8 mouse cellular contexts compared by ENCODE assay signal in the genomic region with DNA sequence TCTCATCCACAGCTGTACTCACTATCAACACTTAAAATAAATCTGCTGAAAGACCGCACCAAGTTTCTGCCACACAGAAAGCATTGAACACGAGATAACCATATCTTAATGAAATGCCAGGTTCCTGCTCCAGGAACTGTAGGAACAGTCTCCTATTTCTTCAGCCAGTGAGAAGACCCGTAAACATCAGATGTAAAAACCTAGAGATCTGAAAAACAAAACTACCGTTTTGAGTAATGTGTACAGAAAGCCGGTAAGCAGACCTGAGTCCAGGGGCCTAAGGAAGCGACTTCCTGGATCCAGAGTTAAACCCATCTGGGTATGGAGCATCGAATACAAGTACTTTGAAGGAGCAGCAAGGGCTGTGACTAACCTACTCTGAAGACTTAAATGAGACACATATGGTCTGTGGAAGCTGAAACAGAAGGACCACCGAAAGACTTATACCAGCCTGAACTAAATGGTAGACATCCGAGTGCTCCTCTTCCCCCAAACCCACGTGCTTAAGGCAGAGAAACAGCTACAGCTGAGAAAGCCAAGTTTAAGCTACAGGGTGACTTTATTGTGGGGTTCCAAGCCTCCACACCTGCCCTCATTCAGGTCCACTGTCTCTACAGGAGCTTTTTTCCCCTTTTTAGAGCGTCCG. TPM values are rescaled to one million over a fixed set of nuclear protein-coding genes. Genes with fewer than 3 reads are reported as not detected.
DNase-seq lines count a peak whose midpoint lies in the region; ATAC-seq and TF ChIP-seq lines count a peak whose summit lies in the region.

No protein-coding gene starts in this region.

- TF ChIP-seq CTCF in forebrain, postnatal 0 days (IDR thresholded peaks at IDR 0.05; ENCODE audit: low read depth): no peak

- H3K9ac ChIP-seq in heart, embryonic 15.5 days: peak overlapping the region; percentile 93
- peak overlapping the region; percentile 90 for H3K9ac ChIP-seq in forebrain, postnatal 0 days

- H3K4me3 ChIP-seq in heart, embryonic 15.5 days: peak overlapping the region; percentile 71
- H3K4me3 ChIP-seq in forebrain, postnatal 0 days (ENCODE audit: low read depth, low read length): peak overlapping the region; percentile 59
- H3K4me3 ChIP-seq in midbrain, embryonic 10.5 days: peak overlapping the region; percentile 79

- ATAC-seq in heart, embryonic 15.5 days (replicated peaks; ENCODE audit: insufficient number of reproducible peaks, insufficient read depth, low FRiP score, low read depth): peak; percentile 2; the same call in 1 of the 2 replicates
- ATAC-seq in forebrain, postnatal 0 days: peak; percentile 4
- no peak for ATAC-seq in inflammation-experienced regulatory T-cells, adult 6 months

- intact Hi-C loops in heart, postnatal 25 days (cut with DNase I): loop anchor here (10.0 kb wide), 1 partner anchor 932 kb away; a partner anchor contains a TSS

- H3K27me3 ChIP-seq in heart, embryonic 15.5 days: no peaks in the 10 kb centered on the region
- H3K27me3 ChIP-seq in forebrain, postnatal 0 days (ENCODE audit: insufficient read depth, low read length): no peaks in the 10 kb centered on the region
- no peaks in the 10 kb centered on the region for H3K27me3 ChIP-seq in midbrain, embryonic 10.5 days (ENCODE audit: low read depth, poor library complexity, severe bottlenecking)

- DNase-seq in heart, postnatal 25 days (ENCODE audit: low spot score): no peak
- peak; percentile 53 for DNase-seq in MEL-GATA-1-ER (ENCODE audit: extremely low read depth, low read depth)
- no peak for DNase-seq in forebrain, postnatal 0 days
- DNase-seq in midbrain, embryonic 10.5 days (ENCODE audit: low spot score): no peak
- no peak for DNase-seq in left cerebral cortex, adult 9 months (ENCODE audit: low spot score in 2 of 2)
- DNase-seq in testis, postnatal 10 days (ENCODE audit: low spot score): no peak

- H3K9me3 ChIP-seq in heart, embryonic 15.5 days (replicated peaks): no peaks in the 10 kb centered on the region
- no peaks in the 10 kb centered on the region for H3K9me3 ChIP-seq in forebrain, postnatal 0 days (ENCODE audit: low read length)
- no peaks in the 10 kb centered on the region for H3K9me3 ChIP-seq in midbrain, embryonic 10.5 days (replicated peaks)

- H3K4me1 ChIP-seq in heart, embryonic 15.5 days (replicated peaks): peaks cover 21% of the 10 kb centered on the region
- peaks cover 5% of the 10 kb centered on the region for H3K4me1 ChIP-seq in forebrain, postnatal 0 days (ENCODE audit: insufficient read depth)
- H3K4me1 ChIP-seq in midbrain, embryonic 10.5 days: peaks cover 28% of the 10 kb centered on the region

- H3K4me2 ChIP-seq in heart, embryonic 15.5 days: peak overlapping the region; percentile 89
- H3K4me2 ChIP-seq in forebrain, postnatal 0 days (ENCODE audit: low read depth): peak overlapping the region; percentile 64

- peak overlapping the region; percentile 100 for H3K27ac ChIP-seq in heart, embryonic 15.5 days
- H3K27ac ChIP-seq in forebrain, postnatal 0 days (ENCODE audit: low read depth, low read length): peak overlapping the region; percentile 97
- H3K27ac ChIP-seq in midbrain, embryonic 10.5 days (replicated peaks): peak overlapping the region; percentile 100

- H3K36me3 ChIP-seq in heart, embryonic 15.5 days: no peaks in the 10 kb centered on the region
- H3K36me3 ChIP-seq in forebrain, postnatal 0 days (ENCODE audit: insufficient read depth): no peaks in the 10 kb centered on the region
- H3K36me3 ChIP-seq in midbrain, embryonic 10.5 days: no peaks in the 10 kb centered on the region

- WGBS in heart, embryonic 15.5 days: 5% methylated on average over 12 of the region's 12 CpGs
- WGBS in forebrain, postnatal 0 days: 18% methylated on average over 12 of the region's 12 CpGs
- WGBS in midbrain, embryonic 10.5 days: 28% methylated on average over 12 of the region's 12 CpGs

RNA-seq across cellular contexts. Expression of a gene that starts 1.0 kb away (rescaled TPM):
- polyA plus RNA-seq in heart, embryonic 15.5 days (2015; fragmentation: Nextera tagmentation; extraction: Ambion mirVana): 0.21 and 0.25 TPM in 2 replicates
- total RNA-seq in heart, postnatal 25 days (2021): 10 to 100 TPM in 1 of 2 experiments, 1 to 10 TPM in 1; 8.3 to 11.5 TPM
- total RNA-seq in forebrain, postnatal 0 days (2014; rRNA removed): 19.4 and 39.2 TPM in 2 replicates
- polyA plus RNA-seq in forebrain, postnatal 0 days (2015; fragmentation: Nextera tagmentation; extraction: Ambion mirVana): 0.42 and 0.45 TPM in 2 replicates
- polyA plus RNA-seq in midbrain, embryonic 10.5 days (2016; fragmentation: Nextera tagmentation; extraction: Ambion mirVana): 0.52 and 0.53 TPM in 2 replicates
- polyA plus RNA-seq in inflammation-experienced regulatory T-cells, adult 6 months (2017; shearing (Covaris generic)): 1 to 10 TPM in 2 of 3 experiments, under 1 TPM in 1; 0.85 to 2.9 (median 2.8) TPM

RNA-seq across cellular contexts. Expression of a gene that starts 4.8 kb away (rescaled TPM):
- polyA plus RNA-seq in heart, embryonic 15.5 days (2015; fragmentation: Nextera tagmentation; extraction: Ambion mirVana): 75.6 and 76.8 TPM in 2 replicates
- 10 to 100 TPM; 28.3 to 33.9 TPM for total RNA-seq in heart, postnatal 25 days (2021)
- total RNA-seq in forebrain, postnatal 0 days (2014; rRNA removed): 31.7 and 47.5 TPM in 2 replicates
- 119 and 159 TPM in 2 replicates for polyA plus RNA-seq in forebrain, postnatal 0 days (2015; fragmentation: Nextera tagmentation; extraction: Ambion mirVana)
- 97.4 and 102 TPM in 2 replicates for polyA plus RNA-seq in midbrain, embryonic 10.5 days (2016; fragmentation: Nextera tagmentation; extraction: Ambion mirVana)
- 100 to 1,000 TPM; 112 to 120 (median 112) TPM for polyA plus RNA-seq in inflammation-experienced regulatory T-cells, adult 6 months (2017; shearing (Covaris generic))

RNA-seq across cellular contexts. Expression of a gene that starts 21.7 kb away (rescaled TPM):
- polyA plus RNA-seq in heart, embryonic 15.5 days (2015; fragmentation: Nextera tagmentation; extraction: Ambion mirVana): 0.04 TPM in 1 of 2 replicates, not detected in the other
- not detected for total RNA-seq in heart, postnatal 25 days (2021)
- 0.54 and 0.67 TPM in 2 replicates for total RNA-seq in forebrain, postnatal 0 days (2014; rRNA removed)
- 0.14 and 0.42 TPM in 2 replicates for polyA plus RNA-seq in forebrain, postnatal 0 days (2015; fragmentation: Nextera tagmentation; extraction: Ambion mirVana)
- 0.10 TPM in 1 of 2 replicates, not detected in the other for polyA plus RNA-seq in midbrain, embryonic 10.5 days (2016; fragmentation: Nextera tagmentation; extraction: Ambion mirVana)
- polyA plus RNA-seq in inflammation-experienced regulatory T-cells, adult 6 months (2017; shearing (Covaris generic)): not detected

RNA-seq across cellular contexts. Expression of a gene that starts 24.2 kb away (rescaled TPM):
- 1.3 and 1.9 TPM in 2 replicates for polyA plus RNA-seq in heart, embryonic 15.5 days (2015; fragmentation: Nextera tagmentation; extraction: Ambion mirVana)
- total RNA-seq in heart, postnatal 25 days (2021): 1 to 10 TPM in 1 of 2 experiments, under 1 TPM in 1; 0.62 to 2.0 TPM
- 0.92 and 1.9 TPM in 2 replicates for total RNA-seq in forebrain, postnatal 0 days (2014; rRNA removed)
- 1.1 and 2.1 TPM in 2 replicates for polyA plus RNA-seq in forebrain, postnatal 0 days (2015; fragmentation: Nextera tagmentation; extraction: Ambion mirVana)
- polyA plus RNA-seq in midbrain, embryonic 10.5 days (2016; fragmentation: Nextera tagmentation; extraction: Ambion mirVana): 1.4 and 3.5 TPM in 2 replicates
- 1 to 10 TPM in 1 of 3 experiments, under 1 TPM in 2; 0.44 to 2.3 (median 0.62) TPM for polyA plus RNA-seq in inflammation-experienced regulatory T-cells, adult 6 months (2017; shearing (Covaris generic))

RNA-seq across cellular contexts. Expression of a gene that starts 24.8 kb away (rescaled TPM):
- polyA plus RNA-seq in heart, embryonic 15.5 days (2015; fragmentation: Nextera tagmentation; extraction: Ambion mirVana): 60.4 and 66.9 TPM in 2 replicates
- total RNA-seq in heart, postnatal 25 days (2021): 10 to 100 TPM; 57.0 to 63.3 TPM
- total RNA-seq in forebrain, postnatal 0 days (2014; rRNA removed): 45.8 and 52.5 TPM in 2 replicates
- 67.1 and 87.4 TPM in 2 replicates for polyA plus RNA-seq in forebrain, postnatal 0 days (2015; fragmentation: Nextera tagmentation; extraction: Ambion mirVana)
- polyA plus RNA-seq in midbrain, embryonic 10.5 days (2016; fragmentation: Nextera tagmentation; extraction: Ambion mirVana): 156 and 160 TPM in 2 replicates
- 10 to 100 TPM; 48.1 to 74.9 (median 72.6) TPM for polyA plus RNA-seq in inflammation-experienced regulatory T-cells, adult 6 months (2017; shearing (Covaris generic))
